Mouse (Mus musculus): ENCODE results near the gene Serpinb1a. TPM values are rescaled to one million over a fixed set of nuclear protein-coding genes. Genes with fewer than 3 reads are reported as not detected.
"Not testable (repeated sequence)": the region's sequence is repeated elsewhere in the genome, so short reads cannot be mapped to it uniquely, and the experiment has no call there.

Serpinb1a gene
- total and polyA plus RNA-seq, 2 experiments: 5.1 to 11.2 TPM

DNA sequence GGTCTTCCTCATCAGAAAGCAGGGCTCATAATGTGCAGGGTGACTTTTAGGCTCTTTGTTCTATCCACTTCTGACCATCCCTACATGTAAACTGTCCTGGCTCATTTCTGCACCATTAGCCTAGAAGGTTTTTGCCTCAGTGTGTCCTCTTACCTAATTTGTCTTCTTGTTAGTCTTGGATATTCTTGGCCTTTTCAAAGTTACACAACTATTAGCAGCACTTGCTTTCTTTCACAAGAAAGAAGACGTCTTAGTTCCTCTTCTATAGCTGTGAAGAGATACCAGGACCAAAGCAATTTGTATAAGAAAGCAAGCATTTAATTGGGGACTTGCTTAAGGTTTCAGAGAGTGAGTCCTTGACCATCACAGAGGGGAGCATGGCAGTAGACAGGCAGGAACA is 22.9 kb upstream of the Serpinb1a start:
- Histone ChIP-seq H3K4me1 (ENCODE audit: control insufficient read depth, insufficient read depth, low read length) (no peaks in the 10 kb centered on the region), H3K9ac (ENCODE audit: low read depth, low read length) (no peak overlapping the region), H3K27me3 (ENCODE audit: control insufficient read depth, insufficient read depth, low read length) (no peaks in the 10 kb centered on the region), H3K36me3 (ENCODE audit: control insufficient read depth, insufficient read depth, low read length) (no peaks in the 10 kb centered on the region), H3K79me2 (ENCODE audit: control insufficient read depth, insufficient read depth, low read length) (no peaks in the 10 kb centered on the region), H3K27ac (replicated peaks; ENCODE audit: insufficient read depth, low read depth, low read length) (no peak overlapping the region), H3K4me3 (ENCODE audit: insufficient read depth, low read depth, low read length) (no peak overlapping the region)
- DNase-seq (ENCODE audit: extremely low read depth, low read depth, low spot score): no peak
- no peak for TF ChIP-seq CTCF (IDR thresholded peaks at IDR 0.05; ENCODE audit: low read depth, low read length)
- TF ChIP-seq POLR2A (IDR thresholded peaks at IDR 0.05; ENCODE audit: extremely low read depth, insufficient read depth, low read length): no peak
- WGBS: 75% methylated on average over 1 of the region's 1 CpGs

DNA sequence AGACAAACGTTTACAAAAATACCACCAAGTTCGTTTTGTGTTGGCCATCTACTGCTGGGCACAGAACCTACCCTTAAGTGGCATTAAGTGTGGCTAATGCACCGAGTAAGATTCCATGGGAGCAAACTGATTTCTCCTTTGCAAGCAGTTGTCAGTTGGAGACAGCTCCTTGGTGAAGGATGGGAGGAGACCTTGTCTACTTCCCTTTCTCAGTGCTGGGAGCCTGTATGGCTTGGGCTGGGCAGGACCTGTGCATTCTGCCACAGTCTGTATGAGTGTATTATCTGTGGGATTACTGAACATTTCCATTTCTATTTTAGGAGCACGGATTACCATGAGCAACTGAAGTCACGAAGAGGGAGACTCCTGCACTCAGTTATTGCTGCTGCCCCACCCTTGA is 17.9 kb upstream of the Serpinb1a start:
- 65% methylated on average over 5 of the region's 5 CpGs for WGBS
- TF ChIP-seq POLR2A (IDR thresholded peaks at IDR 0.05; ENCODE audit: extremely low read depth, insufficient read depth, low read length) (no peak), CTCF (IDR thresholded peaks at IDR 0.05; ENCODE audit: low read depth, low read length) (no peak)
- H3K27ac ChIP-seq (replicated peaks; ENCODE audit: insufficient read depth, low read depth, low read length): no peak overlapping the region
- H3K4me3 ChIP-seq (ENCODE audit: insufficient read depth, low read depth, low read length): no peak overlapping the region
- no peak for DNase-seq (ENCODE audit: extremely low read depth, low read depth, low spot score)
- H3K4me1 ChIP-seq (ENCODE audit: control insufficient read depth, insufficient read depth, low read length): no peaks in the 10 kb centered on the region
- H3K9ac ChIP-seq (ENCODE audit: low read depth, low read length): no peak overlapping the region
- H3K36me3 ChIP-seq (ENCODE audit: control insufficient read depth, insufficient read depth, low read length): no peaks in the 10 kb centered on the region
- no peaks in the 10 kb centered on the region for H3K79me2 ChIP-seq (ENCODE audit: control insufficient read depth, insufficient read depth, low read length)
- no peaks in the 10 kb centered on the region for H3K27me3 ChIP-seq (ENCODE audit: control insufficient read depth, insufficient read depth, low read length)

DNA sequence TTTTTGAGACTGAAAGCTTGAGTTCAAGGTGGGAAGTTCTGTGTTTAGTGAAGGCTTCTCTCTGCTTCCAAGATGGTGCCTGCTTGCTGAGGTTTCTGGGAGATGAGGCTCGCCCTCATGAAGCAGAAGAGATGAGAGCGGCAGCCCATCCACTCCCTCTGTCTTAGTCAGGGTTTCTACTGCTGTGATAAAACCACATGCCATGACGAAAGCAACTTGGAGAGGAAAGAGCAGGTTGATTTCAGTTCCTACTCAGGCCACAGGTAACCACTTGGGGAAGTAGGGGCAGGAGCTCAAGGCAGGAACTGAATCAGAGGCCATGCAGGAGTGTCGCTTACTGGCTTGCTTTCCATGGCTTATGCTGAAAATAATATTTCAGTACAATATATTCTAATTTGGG is 17.2 kb upstream of the Serpinb1a start:
- not testable (repeated sequence) for H3K79me2 ChIP-seq (ENCODE audit: control insufficient read depth, insufficient read depth, low read length)
- WGBS: 83% methylated on average over 4 of the region's 4 CpGs

DNA sequence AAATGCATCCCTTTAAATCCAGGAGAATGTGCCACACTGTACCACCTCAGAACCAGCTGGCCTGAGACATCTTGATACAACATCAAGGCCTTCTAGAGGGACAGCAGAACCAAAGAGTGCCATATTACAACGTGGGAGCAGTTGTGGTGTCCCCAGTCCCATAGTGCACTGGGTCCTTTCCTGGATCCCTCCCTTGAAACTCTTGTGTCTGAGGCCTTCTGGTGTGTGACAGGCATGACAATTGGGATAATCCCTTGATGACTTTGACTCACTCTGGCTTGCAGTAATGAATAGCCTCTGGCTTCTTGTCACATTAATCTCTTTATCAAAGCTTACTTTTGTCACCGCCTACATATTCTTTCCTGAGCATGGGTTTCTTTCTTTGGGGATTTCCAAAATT is 16.0 kb upstream of the Serpinb1a start:
- DNase-seq (ENCODE audit: extremely low read depth, low read depth, low spot score): no peak
- H3K4me3 ChIP-seq (ENCODE audit: insufficient read depth, low read depth, low read length): no peak overlapping the region
- H3K9ac ChIP-seq (ENCODE audit: low read depth, low read length): no peak overlapping the region
- H3K36me3 ChIP-seq (ENCODE audit: control insufficient read depth, insufficient read depth, low read length): no peaks in the 10 kb centered on the region
- WGBS: 53% methylated on average over 2 of the region's 2 CpGs
- H3K27ac ChIP-seq (replicated peaks; ENCODE audit: insufficient read depth, low read depth, low read length): no peak overlapping the region
- H3K4me1 ChIP-seq (ENCODE audit: control insufficient read depth, insufficient read depth, low read length): no peaks in the 10 kb centered on the region
- H3K27me3 ChIP-seq (ENCODE audit: control insufficient read depth, insufficient read depth, low read length): no peaks in the 10 kb centered on the region
- TF ChIP-seq POLR2A (IDR thresholded peaks at IDR 0.05; ENCODE audit: extremely low read depth, insufficient read depth, low read length) (no peak), CTCF (IDR thresholded peaks at IDR 0.05; ENCODE audit: low read depth, low read length) (no peak)
- H3K79me2 ChIP-seq (ENCODE audit: control insufficient read depth, insufficient read depth, low read length): no peaks in the 10 kb centered on the region

More for the DNA sequence above, 17.2 kb upstream of the Serpinb1a start:
- not testable (repeated sequence) for H3K27ac ChIP-seq (replicated peaks; ENCODE audit: insufficient read depth, low read depth, low read length); H3K27me3 ChIP-seq (ENCODE audit: control insufficient read depth, insufficient read depth, low read length); H3K9ac ChIP-seq (ENCODE audit: low read depth, low read length); DNase-seq (ENCODE audit: extremely low read depth, low read depth, low spot score); H3K4me1 ChIP-seq (ENCODE audit: control insufficient read depth, insufficient read depth, low read length); H3K36me3 ChIP-seq (ENCODE audit: control insufficient read depth, insufficient read depth, low read length); H3K4me3 ChIP-seq (ENCODE audit: insufficient read depth, low read depth, low read length)

DNA sequence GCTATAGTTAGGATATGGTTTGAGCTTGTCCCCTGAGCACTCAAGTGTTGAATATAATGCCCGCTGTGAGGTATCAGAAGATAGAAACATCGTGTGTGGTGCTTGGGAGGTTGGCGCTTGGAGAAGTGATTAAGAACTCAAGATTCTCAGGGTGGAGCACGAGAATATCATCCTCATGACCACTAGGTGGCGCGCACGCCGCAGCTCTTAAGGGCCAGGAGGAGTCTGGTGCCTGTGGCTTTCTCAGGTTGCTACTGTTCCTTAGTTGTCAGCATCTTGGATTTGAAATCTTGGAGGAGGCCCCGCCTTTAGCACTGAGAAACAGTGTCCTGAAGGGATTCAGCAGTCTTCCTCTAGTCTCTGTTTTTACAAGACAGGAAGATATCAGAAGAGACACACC is 15.5 kb upstream of the Serpinb1a start:
- Histone ChIP-seq H3K4me3 (ENCODE audit: insufficient read depth, low read depth, low read length) (no peak overlapping the region), H3K27ac (replicated peaks; ENCODE audit: insufficient read depth, low read depth, low read length) (no peak overlapping the region), H3K9ac (ENCODE audit: low read depth, low read length) (no peak overlapping the region), H3K79me2 (ENCODE audit: control insufficient read depth, insufficient read depth, low read length) (no peaks in the 10 kb centered on the region), H3K27me3 (ENCODE audit: control insufficient read depth, insufficient read depth, low read length) (no peaks in the 10 kb centered on the region), H3K4me1 (ENCODE audit: control insufficient read depth, insufficient read depth, low read length) (no peaks in the 10 kb centered on the region), H3K36me3 (ENCODE audit: control insufficient read depth, insufficient read depth, low read length) (no peaks in the 10 kb centered on the region)
- peak; percentile 53 for DNase-seq (ENCODE audit: extremely low read depth, low read depth, low spot score)
- TF ChIP-seq POLR2A (IDR thresholded peaks at IDR 0.05; ENCODE audit: extremely low read depth, insufficient read depth, low read length) (no peak), CTCF (IDR thresholded peaks at IDR 0.05; ENCODE audit: low read depth, low read length) (peak; percentile 92)
- WGBS: 4% methylated on average over 9 of the region's 9 CpGs

DNA sequence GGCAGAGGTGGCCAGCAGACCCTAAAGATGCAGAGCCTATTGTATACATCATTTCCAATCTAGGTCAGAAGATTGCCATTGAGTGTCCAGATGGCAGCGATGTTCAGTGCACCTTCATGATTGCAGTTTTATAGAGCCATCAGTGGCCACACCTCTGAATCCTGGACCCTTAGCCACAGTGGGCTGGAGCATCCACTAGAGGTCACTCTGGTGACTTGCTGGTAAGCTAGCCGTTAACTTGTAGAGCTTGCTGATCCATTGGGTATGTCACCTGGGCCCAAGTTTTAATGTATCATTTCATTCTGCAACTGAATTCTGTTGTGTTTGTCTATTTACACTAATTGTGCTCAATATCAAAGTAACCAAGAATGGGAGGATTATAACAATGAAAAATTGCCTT is 14.6 kb upstream of the Serpinb1a start:
- Histone ChIP-seq H3K27ac (replicated peaks; ENCODE audit: insufficient read depth, low read depth, low read length) (no peak overlapping the region), H3K36me3 (ENCODE audit: control insufficient read depth, insufficient read depth, low read length) (no peaks in the 10 kb centered on the region), H3K27me3 (ENCODE audit: control insufficient read depth, insufficient read depth, low read length) (no peaks in the 10 kb centered on the region), H3K4me1 (ENCODE audit: control insufficient read depth, insufficient read depth, low read length) (no peaks in the 10 kb centered on the region), H3K79me2 (ENCODE audit: control insufficient read depth, insufficient read depth, low read length) (no peaks in the 10 kb centered on the region), H3K9ac (ENCODE audit: low read depth, low read length) (no peak overlapping the region), H3K4me3 (ENCODE audit: insufficient read depth, low read depth, low read length) (no peak overlapping the region)
- no peak for DNase-seq (ENCODE audit: extremely low read depth, low read depth, low spot score)
- WGBS: 56% methylated on average over 2 of the region's 2 CpGs
- TF ChIP-seq CTCF (IDR thresholded peaks at IDR 0.05; ENCODE audit: low read depth, low read length): peak; percentile 18; the same call in 1 of the 2 replicates
- no peak for TF ChIP-seq POLR2A (IDR thresholded peaks at IDR 0.05; ENCODE audit: extremely low read depth, insufficient read depth, low read length)

DNA sequence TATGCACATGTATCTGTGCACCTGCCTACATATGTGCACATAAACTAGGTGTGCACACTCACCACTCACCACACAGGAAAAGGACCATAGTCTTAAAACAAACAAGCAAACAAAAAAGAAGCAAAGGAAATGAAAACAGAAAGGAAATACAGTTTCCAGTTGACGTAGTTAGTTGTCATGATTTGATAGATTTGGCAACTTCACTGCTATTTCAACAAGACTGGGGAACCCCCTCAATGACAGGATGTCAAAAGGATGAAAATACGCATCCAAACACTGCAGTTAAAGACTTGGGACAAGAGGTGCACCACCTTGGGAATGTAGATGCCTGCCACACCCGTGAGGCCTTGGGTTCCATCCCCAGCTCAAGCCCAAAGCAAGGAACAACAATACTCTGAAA is 13.5 kb upstream of the Serpinb1a start:
- not testable (repeated sequence) for DNase-seq (ENCODE audit: extremely low read depth, low read depth, low spot score); H3K4me3 ChIP-seq (ENCODE audit: insufficient read depth, low read depth, low read length); H3K4me1 ChIP-seq (ENCODE audit: control insufficient read depth, insufficient read depth, low read length); H3K36me3 ChIP-seq (ENCODE audit: control insufficient read depth, insufficient read depth, low read length); H3K27ac ChIP-seq (replicated peaks; ENCODE audit: insufficient read depth, low read depth, low read length); H3K27me3 ChIP-seq (ENCODE audit: control insufficient read depth, insufficient read depth, low read length); H3K9ac ChIP-seq (ENCODE audit: low read depth, low read length); H3K79me2 ChIP-seq (ENCODE audit: control insufficient read depth, insufficient read depth, low read length)
- WGBS: 71% methylated on average over 3 of the region's 3 CpGs
